Mouse (Mus musculus): Measurements from ENCODE around the gene Abcc3.
A peak's percentile ranks its signal among the peaks of the same experiment; 100 is the strongest.

Gene Abcc3

DNA sequence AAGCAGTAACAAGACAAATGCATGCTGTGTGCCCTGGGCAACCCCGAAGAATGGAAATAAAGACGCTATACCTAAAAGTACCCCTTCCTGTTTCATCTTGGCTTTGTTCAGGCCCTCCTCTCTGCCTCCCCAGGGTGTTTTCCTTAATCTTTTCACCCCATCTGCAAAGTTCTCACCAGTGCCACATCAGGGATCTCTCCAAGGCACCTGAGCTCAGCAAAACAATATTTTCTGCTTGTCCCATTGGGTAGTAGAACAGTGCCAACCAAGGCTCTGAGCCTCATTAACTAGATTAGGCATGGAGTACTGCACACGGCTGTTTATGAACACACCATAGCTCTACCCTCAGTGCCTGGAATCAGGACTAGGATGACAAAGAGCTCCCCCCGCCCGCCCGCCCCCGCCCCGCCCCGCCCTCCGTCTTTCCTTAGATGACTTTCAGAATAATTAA lies 65.8 kb downstream of the Abcc3 start:
- peak in 1 of 2 experiments; percentile 38 for DNase-seq (ENCODE audit: low spot score in 2 of 2)

DNA sequence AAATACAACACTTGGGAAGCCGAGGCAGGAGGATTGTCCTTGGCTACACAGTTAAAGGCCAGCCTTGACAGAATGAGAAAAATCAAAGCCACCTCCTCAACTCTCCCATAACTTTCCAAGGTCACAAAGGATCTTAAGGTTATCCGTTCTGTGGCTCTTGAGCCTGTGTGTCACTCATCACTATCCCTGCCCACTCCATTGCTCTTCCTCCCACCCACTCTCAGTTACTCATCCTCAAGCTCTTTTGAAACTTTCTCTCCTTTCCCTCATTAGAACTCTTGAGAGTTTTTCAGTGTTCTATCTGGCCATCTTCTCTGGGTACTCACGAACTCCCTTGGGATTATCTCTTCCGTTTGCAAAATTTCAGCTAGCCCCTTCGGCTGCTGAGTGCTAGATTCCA lies 68.2 kb downstream of the Abcc3 start:
- no peak for DNase-seq (ENCODE audit: low spot score in 2 of 2)

DNA sequence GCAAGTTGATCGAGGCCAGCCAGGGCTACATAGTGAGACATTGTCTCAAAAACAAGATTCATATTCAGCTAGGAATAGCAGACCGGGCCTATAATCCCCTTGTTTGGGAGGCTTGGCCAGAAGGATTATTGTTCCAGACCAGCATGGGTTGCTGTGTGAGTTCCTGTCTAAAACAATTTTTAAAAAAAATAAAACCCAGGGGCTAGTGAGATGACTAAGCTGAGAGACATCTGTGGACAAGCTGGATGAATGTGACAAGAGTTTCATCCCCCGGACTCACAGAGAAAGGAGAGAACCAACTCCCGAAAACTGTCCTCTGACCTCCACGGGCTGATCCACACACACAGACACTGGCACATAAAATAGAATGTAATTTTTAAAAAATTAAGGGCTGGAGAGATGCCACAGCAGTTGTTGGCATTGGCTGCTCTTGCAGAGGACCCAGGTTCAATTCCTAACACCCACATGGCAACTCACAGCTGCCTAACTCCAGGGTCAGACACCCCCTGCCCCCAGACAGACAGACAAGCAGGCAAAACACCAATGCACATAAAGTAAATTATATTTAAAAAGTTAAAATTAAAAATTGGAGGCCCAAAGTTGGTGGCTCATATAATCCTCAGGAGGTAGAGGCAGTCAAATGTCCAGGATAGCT lies 69.4 kb downstream of the Abcc3 start:
- DNase-seq (ENCODE audit: low spot score in 2 of 2), result no peak

DNA sequence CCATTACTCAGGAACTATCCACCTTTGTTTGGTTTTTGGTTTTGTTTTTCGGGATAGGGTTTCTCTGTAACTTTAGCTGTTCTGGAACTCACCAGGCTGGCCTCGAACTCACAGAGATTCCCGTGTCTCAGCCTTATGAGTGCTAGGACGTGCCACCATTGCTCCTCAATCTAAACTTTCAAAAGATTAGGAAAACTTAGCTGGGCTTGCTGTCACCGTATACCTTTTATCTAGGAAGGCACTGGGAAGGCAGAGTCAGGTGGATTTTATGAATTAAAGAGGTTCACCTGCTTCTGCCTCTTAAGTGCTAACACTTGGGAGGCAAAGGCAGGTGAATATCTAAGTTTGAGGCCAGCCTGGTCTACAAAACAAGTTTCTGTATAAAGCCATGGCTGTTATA lies 70.2 kb downstream of the Abcc3 start:
- DNase-seq (ENCODE audit: low spot score in 2 of 2), result no peak

DNA sequence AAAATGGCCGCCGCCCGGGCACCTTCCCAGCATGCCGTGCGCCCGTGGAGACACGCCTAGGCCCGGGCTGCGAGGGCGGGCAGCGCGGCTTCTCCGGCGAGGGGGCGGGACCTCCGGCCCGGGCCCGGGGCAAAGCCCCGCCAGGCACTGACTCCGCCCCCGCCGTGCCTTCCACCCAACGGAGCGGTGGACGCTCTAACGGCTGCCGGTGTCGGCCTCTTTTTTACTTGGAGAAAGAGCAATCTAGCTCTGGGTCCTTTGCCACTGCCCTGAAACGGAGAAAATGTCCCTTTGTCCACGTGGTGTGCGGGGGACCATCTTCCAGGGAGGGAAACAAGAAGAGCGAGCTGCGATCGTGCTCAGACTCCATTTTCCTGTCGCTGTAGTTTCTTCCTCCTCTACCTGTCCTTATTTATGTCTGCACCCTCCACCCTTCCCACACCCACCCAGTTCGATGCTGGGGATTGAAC lies 70.8 kb downstream of the Abcc3 start, which contains the start of gene Luc7l3:
TSS of gene Luc7l3 (minus strand) at position 58 of the 470 bp plus-strand sequence.
- peak; percentile 79 to 94 for DNase-seq (ENCODE audit: low spot score in 2 of 2)

DNA sequence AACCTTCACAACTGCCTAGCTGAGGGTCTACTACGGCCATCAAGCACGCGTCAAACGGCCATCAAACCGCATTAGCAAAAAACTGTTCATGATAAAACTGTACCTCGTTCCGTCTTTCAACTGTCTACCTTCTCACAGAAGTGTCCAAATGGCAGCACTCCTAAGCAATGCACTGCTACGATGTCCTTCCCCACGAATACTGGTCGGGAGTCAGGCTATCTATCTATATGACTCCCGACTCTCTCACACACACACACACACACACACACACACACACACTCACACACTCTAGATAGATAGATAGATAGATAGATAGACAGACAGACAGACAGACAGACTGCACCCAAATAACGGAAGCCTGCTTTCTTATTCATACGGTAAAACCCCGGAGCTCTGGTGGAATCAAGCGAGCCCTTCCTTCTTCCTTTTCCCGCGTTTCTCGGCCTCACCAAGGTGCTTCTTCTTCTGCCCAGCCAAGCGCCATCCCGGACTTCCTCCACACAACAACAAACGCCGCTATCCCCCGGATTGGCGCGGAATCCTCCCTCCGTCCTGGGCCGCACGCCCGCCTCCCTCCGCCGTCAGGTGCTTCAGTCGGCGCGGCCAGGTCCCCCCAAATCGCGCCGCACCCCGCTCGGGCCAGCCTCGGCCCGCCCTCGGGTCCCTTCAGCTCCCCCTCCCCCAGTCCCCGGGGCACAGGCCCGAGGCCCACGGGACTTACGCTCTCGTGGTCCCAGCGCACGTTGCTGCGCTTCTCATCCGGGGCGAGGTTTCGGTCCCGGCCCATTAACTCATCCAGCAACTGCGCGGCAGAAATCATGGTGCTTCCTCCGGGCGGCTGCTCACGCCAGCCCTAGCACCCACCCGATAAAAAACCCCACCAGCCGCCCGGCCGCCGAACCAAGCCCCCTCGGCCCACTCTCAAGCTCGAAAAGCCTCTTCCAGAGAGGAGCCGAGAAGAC lies 71.5 kb downstream of the Abcc3 start:
- DNase-seq (ENCODE audit: low spot score in 2 of 2), result peak in 1 of 2 experiments; percentile 43

DNA sequence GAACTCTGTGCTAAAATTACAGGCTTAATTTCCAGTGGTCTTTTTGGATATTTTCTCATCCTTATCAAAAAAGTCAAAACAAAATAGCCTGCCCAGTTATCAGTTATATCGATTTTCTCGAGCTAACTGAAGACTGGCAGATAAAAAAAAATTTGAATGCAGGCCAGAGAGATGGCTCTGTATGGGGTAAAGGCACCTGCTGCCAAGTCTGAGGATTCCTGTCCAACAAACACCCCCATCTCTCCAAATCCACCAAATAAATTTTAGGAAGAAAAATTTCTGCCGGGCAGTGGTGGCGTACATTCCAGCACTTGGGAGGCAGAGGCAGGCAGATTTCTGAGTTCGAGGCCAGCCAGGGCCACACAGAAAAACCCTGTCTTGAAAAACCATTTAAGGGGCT lies 74.7 kb downstream of the Abcc3 start:
- no peak for DNase-seq (ENCODE audit: low spot score in 2 of 2)

DNA sequence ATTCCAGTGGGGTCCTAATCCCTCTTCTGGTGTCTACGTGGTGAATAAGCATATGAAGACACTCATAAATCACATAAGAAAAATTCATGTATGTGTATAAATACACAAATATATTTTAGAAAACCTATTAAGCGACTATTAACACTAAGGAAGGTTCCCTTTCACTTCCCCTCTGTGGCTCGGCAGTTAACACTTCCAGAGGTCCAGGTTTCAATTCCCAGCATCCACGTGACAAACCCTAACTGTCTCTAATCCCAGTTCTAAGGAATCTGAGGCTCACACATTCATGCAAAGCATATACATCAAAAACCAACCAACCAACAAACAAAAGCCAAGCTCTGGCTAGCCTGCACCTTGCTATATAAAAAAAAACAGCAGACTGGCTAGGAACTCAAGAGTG lies 75.3 kb downstream of the Abcc3 start:
- DNase-seq (ENCODE audit: low spot score in 2 of 2), result no peak

DNA sequence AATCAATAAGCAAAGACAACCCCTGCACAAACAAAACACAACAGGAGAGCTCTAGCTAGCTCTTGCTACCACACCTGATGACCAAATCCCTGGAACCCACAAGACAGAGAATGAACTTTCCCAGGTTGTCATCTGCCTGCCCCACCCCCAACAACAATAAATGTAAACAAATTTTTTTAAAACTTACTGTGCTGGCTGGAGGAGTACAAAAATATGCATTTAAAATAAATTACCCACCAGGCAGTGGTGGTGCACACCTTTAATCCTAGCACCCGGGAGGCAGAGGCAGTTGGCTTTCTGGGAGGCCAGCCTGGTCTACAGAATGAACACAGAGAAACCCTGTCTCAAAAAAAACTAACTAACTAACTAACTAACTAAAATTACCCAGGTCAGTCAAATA lies 75.8 kb downstream of the Abcc3 start:
- no peak for DNase-seq (ENCODE audit: low spot score in 2 of 2)

DNA sequence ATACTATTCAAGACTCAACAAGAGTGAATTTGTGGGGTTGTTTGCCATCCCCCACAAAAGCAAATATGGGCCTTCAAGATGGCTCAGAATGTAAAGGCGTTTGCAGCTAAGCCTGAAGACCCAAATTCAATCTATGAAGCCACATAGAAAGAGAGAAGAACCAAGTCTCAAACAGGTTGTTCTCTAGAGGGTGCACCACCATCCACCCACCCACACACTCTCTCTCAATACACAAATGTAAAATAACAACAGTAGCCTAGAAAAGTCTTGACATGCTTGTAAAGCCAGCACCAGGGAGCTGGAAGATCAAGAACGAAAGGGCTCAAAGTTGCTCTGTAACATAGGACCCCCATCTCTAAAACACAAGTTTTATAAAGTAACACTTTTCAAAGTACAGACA lies 76.3 kb downstream of the Abcc3 start:
- no peak for DNase-seq (ENCODE audit: low spot score in 2 of 2)

DNA sequence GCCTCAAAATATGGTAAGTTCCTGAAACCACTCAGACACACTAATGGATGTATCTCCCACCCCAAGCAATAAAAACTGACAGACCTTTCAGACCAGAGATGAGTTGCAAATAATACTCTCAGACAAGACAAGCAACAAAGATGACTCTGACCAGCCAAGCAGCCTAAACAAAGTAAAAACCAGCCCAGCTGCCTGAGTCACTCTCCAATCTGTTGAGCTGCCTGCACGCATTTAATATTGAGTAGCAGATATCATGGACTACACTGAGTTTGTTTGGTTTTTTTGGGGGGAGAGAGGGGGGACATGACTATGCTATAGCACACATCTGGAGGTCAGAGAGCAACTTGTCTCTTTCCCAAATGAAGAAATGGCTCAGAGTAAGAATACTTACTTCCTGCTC lies 77.5 kb downstream of the Abcc3 start:
- DNase-seq (ENCODE audit: low spot score in 2 of 2), result no peak

DNA sequence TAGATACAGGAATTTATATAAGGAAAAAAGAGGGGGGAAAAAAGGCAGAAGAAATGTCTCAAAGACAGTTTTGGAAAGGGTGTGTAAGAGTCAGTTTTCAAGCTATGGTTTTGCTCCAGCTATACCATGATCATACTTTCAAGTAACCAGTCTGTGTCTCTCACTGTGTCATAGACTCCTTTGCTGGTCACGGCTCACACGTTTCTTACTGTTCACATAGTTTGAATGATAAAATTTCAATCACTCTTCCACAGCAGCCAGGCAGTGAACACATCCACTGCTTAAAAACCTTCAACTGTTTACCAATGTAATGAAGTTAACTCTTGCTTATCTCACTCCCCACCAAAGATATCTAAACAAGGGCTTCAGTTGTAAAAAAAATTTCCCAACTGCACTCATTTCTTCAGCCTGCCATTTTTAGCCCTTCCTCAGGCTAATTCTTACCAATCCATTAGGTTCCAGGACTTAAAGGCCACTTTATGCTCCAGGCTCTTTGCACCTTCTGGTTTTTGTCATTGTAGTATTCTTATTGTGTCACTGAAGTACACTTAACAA lies 78.6 kb downstream of the Abcc3 start:
- DNase-seq (ENCODE audit: low spot score in 2 of 2), result no peak

DNA sequence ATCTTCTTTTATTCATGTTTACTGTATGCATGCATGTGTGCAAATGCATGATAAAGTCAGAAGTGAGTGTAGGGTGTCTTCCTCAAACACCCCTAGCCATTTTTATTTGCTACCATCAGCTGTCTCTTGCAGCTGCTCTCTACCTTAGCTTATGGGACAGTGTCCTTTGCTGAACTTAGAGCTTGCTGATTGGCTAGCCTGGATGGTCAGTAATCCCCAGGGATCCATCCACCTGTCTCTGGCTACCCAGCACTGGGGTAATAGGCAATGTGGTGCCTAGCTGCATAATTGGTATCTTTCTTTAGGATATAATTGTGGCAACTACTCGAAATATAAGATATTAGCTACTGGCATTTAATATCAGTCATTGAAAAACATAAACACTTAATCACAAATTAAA lies 80.1 kb downstream of the Abcc3 start:
- no peak for DNase-seq (ENCODE audit: low spot score in 2 of 2)

DNA sequence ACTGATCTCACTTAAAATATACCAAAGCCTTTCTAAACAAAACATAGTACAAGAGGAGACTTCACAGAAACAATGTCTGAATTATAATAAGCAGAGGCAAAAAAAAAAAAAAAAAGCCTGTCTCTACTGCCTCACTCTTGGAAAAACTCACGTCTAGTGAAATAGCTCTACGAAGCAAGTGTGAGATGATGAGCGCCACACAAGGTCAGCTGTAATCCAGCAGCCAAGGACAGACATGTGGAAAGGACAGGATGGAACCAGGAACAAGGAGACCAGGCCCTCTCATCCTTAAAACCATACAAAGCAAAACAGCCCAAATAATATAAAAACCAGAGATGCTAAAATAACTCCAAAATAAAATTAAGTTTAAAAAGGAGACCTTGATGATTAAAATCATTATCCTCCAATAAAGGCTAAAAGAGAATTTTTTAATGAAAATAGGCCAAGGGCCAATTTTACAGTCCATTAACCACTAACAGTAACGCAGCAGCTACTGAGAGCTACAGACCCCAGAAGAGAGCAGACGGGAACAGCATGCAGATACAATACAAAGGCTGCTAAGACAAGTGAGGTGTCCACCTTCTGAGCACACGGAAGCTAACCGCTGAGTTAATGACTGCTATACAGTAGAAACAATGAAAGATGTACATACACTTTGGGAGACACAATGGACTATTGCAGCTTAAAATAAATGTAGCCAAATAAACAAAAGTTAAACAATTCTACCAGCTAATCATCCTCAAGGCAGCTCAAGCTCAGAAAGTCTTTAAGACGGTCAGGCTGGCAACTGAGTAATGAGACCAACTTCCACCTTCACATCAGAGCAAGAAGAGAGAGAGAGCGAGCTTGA lies 97.6 kb downstream of the Abcc3 start:
- no peak for DNase-seq (ENCODE audit: low spot score in 2 of 2)
